Mouse (Mus musculus): ENCODE results near the gene Gbf1. TPM values are rescaled to one million over a fixed set of nuclear protein-coding genes. Genes with fewer than 3 reads are reported as not detected.
"Not testable (repeated sequence)": the region's sequence is repeated elsewhere in the genome, so short reads cannot be mapped to it uniquely, and the experiment has no call there.

Gene Gbf1
- polyA plus RNA-seq, 1 experiment = 348 TPM

DNA sequence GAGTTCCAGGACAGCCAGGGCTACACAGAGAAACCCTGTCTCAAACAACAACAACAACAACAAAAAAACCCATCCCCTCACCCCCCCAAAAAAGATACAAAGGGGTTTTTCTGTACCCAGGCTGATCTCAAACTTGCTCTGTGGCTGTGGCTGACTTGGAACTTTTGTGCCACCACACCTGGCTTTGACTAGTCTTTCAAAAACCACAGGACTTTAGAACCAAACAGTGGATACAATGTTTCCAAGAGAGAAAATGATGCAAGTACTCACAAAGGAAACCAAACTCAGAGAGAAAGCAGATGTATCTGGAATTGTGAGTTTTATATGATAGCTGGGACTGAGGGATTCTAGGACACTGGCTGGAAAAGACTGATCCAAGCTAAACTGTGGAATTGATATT is 27.7 kb upstream of the Gbf1 start:
- no peak overlapping the region for H3K27ac ChIP-seq (ENCODE audit: insufficient read depth, low read depth, low read length)
- no peak overlapping the region for H3K4me3 ChIP-seq (ENCODE audit: insufficient read depth, low read depth, low read length)
- no peaks in the 10 kb centered on the region for H3K4me1 ChIP-seq (ENCODE audit: control insufficient read depth, insufficient read depth, low read length)
- TF ChIP-seq POLR2A (IDR thresholded peaks at IDR 0.05; ENCODE audit: insufficient read depth, low read depth, low read length) = no peak
- TF ChIP-seq CTCF (IDR thresholded peaks at IDR 0.05; ENCODE audit: insufficient read depth, low read depth, low read length) = no peak

DNA sequence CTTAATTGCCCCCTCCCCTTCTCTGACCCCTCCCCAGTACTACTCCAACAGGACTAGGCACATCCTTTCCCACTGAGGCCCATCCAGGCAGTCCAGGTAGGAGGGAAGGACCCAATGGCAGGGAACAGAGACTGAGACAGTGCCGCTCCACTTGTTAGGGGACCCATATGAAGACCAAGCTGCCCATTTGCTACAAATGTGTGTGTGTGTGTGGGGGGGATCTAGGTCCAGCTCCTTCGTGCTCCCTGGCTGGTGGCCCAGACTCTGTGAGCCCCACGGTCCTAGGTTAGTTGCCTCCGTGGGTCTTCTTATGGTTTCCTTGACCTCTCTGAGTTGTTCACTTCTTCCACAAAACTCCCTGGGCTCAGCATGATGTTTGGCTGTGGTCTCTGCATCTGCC is 26.0 kb upstream of the Gbf1 start:
- no peak overlapping the region for H3K27ac ChIP-seq (ENCODE audit: insufficient read depth, low read depth, low read length)
- no peak overlapping the region for H3K4me3 ChIP-seq (ENCODE audit: insufficient read depth, low read depth, low read length)
- TF ChIP-seq POLR2A (IDR thresholded peaks at IDR 0.05; ENCODE audit: insufficient read depth, low read depth, low read length) (no peak), CTCF (IDR thresholded peaks at IDR 0.05; ENCODE audit: insufficient read depth, low read depth, low read length) (no peak)
- H3K4me1 ChIP-seq (ENCODE audit: control insufficient read depth, insufficient read depth, low read length) = peaks cover 2% of the 10 kb centered on the region; the same call in 1 of the 2 replicates
- 82% methylated on average over 4 of the region's 4 CpGs for WGBS

DNA sequence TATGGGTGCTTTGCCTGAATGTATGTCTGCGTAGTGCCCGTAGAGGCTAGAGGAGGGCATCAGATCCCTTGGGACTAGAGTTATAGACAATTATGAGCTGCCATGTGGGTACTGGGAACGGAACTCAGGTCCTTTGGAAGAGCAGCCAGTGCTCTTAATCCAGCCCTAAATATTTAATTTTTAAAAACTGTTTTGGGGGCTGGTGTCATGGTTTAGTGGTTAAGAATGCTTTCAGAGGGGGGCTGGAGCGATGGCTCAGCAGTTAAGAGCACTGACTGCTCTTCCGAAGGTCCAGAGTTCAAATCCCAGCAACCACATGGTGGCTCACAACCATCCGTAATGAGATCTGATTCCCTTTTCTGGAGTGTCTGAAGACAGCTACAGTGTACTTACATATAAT is 22.6 kb upstream of the Gbf1 start:
- H3K4me3 ChIP-seq (ENCODE audit: insufficient read depth, low read depth, low read length); H3K4me1 ChIP-seq (ENCODE audit: control insufficient read depth, insufficient read depth, low read length); H3K27ac ChIP-seq (ENCODE audit: insufficient read depth, low read depth, low read length): not testable (repeated sequence)
- WGBS = 76% methylated on average over 6 of the region's 6 CpGs

DNA sequence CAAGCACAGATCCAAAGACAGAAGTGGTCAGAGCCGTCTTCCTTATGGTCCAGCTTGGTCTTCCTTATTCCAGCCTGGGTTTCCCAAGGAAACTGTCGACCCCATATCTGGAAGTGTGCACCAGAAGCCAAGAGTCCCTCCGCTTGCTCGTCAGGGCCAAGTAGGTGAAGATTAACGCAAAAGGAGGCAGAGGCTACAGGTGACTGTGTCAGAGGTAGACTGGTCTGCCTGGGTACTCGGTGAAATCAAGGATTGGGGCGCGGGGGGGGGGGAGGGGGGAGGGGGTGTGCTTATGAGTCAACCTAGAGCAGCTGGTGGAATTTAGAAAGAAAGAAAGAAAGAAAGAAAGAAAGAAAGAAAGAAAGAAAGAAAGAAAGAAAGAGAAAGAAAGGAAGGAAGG is 21.0 kb upstream of the Gbf1 start:
- H3K4me1 ChIP-seq (ENCODE audit: control insufficient read depth, insufficient read depth, low read length) = peaks cover 19% of the 10 kb centered on the region
- 5% methylated on average over 8 of the region's 8 CpGs for WGBS
- TF ChIP-seq POLR2A (IDR thresholded peaks at IDR 0.05; ENCODE audit: insufficient read depth, low read depth, low read length) (no peak), CTCF (IDR thresholded peaks at IDR 0.05; ENCODE audit: insufficient read depth, low read depth, low read length) (no peak)
- H3K27ac ChIP-seq (ENCODE audit: insufficient read depth, low read depth, low read length) = no peak overlapping the region
- H3K4me3 ChIP-seq (ENCODE audit: insufficient read depth, low read depth, low read length) = no peak overlapping the region

DNA sequence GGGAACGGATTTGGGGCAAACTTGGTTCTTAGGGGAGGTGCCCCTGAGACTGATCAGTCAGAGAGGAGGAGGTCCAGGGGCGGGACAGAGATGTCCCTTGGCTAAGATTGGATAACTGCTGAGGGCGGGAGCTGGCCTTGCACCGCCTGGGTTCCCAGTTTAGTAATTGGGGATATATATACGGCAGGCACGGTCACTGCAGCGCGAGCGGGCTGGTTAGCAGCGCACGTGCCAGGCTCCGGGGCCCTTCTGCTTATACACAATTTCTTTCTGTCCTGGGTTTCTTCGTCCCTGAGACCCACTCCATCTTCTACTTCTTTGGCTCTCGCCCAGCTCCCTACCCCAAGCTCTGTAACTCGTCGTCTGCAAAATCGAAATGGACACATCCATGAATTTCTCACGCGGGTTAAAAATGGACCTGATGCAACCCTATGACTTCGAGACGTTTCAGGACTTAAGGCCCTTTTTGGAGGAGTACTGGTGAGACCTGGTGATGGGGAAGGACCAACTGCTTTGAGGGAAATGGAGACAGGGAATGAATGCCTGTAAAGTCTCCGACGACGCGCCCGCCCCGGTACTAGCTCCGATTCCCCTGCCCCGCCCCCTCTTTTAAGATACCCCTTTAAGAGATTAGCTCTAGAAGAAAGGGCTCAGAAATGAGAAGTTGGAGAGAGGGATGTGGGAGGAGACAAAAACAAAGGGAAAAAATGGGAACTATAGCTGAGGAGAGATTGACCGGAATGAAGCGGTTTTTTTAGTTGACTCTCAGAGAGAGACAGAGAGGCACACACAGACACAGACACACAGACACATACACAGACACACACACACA is 20.4 kb upstream of the Gbf1 start, which contains the start of gene Elovl3:
Gene Elovl3 (plus strand): TSS at position 204 of the 832 bp plus-strand sequence.
- peaks cover 26% of the 10 kb centered on the region for H3K4me1 ChIP-seq (ENCODE audit: control insufficient read depth, insufficient read depth, low read length)
- TF ChIP-seq CTCF (IDR thresholded peaks at IDR 0.05; ENCODE audit: insufficient read depth, low read depth, low read length) (no peak), POLR2A (IDR thresholded peaks at IDR 0.05; ENCODE audit: insufficient read depth, low read depth, low read length) (no peak)
- no peak within 1 kb of the TSS for H3K27ac ChIP-seq (ENCODE audit: insufficient read depth, low read depth, low read length)
- WGBS = 3% methylated on average over 31 of the region's 31 CpGs
- H3K4me3 ChIP-seq (ENCODE audit: insufficient read depth, low read depth, low read length) = no peak within 1 kb of the TSS

DNA sequence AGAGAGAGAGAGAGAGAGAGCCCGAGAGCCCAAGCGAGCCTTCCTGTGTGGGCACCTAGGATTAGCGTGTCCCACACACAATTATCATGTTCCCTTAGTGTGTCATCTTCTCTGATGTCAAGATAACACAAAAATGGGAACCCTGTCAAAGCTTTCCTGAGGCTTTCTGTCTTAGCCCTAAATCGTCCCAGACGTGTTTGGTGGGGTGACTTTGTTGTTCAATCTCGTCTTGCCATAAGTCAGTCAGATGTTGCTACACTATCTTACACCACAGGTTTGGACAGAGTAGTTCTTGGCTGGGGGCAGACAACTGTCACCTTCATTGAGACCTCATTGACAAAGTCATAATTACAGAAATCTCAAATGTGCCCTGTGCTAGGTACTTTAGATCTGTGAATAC is 19.7 kb upstream of the Gbf1 start:
- no peak for TF ChIP-seq POLR2A (IDR thresholded peaks at IDR 0.05; ENCODE audit: insufficient read depth, low read depth, low read length)
- TF ChIP-seq CTCF (IDR thresholded peaks at IDR 0.05; ENCODE audit: insufficient read depth, low read depth, low read length) = no peak
- no peak overlapping the region for H3K4me3 ChIP-seq (ENCODE audit: insufficient read depth, low read depth, low read length)
- 20% methylated on average over 6 of the region's 6 CpGs for WGBS
- H3K27ac ChIP-seq (ENCODE audit: insufficient read depth, low read depth, low read length) = no peak overlapping the region
- H3K4me1 ChIP-seq (ENCODE audit: control insufficient read depth, insufficient read depth, low read length) = peaks cover 30% of the 10 kb centered on the region

DNA sequence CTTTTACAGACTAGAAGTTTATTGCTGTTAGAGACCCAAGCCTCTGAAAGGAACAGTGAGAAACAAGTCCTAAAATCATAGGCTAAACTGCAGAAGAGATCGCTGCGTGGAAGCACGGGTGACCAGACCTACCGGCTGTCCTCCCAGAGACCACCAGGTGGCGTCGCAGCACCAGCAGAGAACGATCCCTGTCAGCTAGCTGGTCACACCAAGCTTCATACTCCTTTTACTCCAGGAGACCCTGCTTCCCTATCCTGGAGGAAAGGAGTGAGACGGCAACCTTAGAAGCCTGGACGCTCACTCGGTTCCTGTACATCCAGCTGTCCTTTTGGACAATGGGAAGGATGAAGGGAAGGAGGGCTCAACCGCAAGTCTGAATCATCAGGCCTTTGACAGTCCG is 17.0 kb upstream of the Gbf1 start:
- H3K4me3 ChIP-seq (ENCODE audit: insufficient read depth, low read depth, low read length) = peak overlapping the region; percentile 49
- H3K4me1 ChIP-seq (ENCODE audit: control insufficient read depth, insufficient read depth, low read length) = peaks cover 30% of the 10 kb centered on the region
- H3K27ac ChIP-seq (ENCODE audit: insufficient read depth, low read depth, low read length) = no peak overlapping the region
- TF ChIP-seq CTCF (IDR thresholded peaks at IDR 0.05; ENCODE audit: insufficient read depth, low read depth, low read length) (peak; percentile 93), POLR2A (IDR thresholded peaks at IDR 0.05; ENCODE audit: insufficient read depth, low read depth, low read length) (no peak)
- WGBS = 2% methylated on average over 12 of the region's 12 CpGs

DNA sequence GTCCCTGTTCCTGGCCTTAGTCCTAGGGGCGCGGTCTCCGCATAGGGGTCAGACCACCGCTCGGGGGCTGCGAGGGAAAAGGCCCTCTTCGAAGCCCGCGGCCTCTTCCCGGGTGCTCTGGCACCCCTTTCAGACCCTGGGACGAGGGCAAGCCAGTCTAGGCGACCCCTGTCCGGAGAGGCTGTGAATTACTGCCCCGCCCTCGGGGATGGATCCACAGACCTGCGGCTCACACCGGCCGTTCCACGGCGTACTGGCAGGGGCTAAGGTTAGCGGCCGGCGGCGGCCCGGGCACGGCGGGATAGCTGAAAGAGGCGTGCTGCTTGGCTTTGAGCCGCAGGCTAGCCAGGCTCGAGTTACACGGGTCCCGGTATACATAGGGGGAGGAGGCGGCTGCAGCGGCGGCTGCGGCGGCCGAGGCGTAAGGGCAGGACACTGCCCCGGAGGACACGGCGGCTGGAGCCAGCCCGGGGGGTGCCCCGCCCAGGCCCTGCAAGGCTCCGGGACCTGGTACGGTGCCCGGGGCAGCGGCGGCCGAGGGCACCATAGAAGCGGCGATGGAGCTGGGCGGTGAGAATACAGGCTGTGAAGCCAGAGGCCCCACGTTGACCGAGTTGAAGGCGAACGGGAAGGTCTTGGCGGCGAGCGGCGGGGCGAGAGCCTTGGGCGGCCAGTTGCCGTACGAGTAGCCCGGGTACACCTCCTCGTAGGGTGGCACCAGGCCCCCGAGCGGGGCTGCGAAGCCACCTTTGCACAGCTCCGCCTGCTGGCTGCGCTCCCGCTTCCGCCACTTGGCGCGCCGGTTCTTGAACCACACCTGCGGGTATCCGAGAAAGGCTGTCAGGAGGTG is 16.3 kb upstream of the Gbf1 start:
- peak overlapping the region; percentile 49 for H3K4me3 ChIP-seq (ENCODE audit: insufficient read depth, low read depth, low read length)
- under 1% methylated on average over 79 of the region's 79 CpGs for WGBS
- H3K27ac ChIP-seq (ENCODE audit: insufficient read depth, low read depth, low read length) = no peak overlapping the region
- TF ChIP-seq CTCF (IDR thresholded peaks at IDR 0.05; ENCODE audit: insufficient read depth, low read depth, low read length) = no peak
- no peak for TF ChIP-seq POLR2A (IDR thresholded peaks at IDR 0.05; ENCODE audit: insufficient read depth, low read depth, low read length)
- H3K4me1 ChIP-seq (ENCODE audit: control insufficient read depth, insufficient read depth, low read length) = peaks cover 30% of the 10 kb centered on the region
